Mouse (Mus musculus): Measurements from ENCODE around the gene Klf9.

DNA sequence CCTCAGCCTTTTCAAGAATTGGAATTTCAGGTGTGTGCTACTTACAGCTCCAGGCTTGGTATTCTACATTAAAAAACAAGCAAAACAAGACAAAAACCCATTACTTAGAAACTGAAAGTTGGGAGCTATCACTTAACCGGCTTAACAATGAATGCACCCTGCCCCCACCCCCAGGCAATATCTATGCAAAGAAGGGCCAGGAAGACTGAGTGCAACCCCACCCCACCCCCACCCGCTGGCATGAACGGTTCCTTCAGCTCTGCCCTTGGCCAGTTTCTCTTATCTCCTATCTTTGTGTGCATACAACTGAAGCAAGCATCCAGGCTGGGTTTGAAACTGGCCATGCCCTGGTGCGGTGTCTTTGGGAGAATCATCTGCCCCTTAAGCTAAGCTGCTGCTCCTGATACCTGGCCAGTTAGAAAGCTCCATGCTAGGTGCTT, 11.2 kb downstream of the Klf9 start:
- TF ChIP-seq CTCF (IDR thresholded peaks at IDR 0.05; ENCODE audit: extremely low read depth, insufficient read depth, insufficient read length, insufficient replicate concordance) (no peak), POLR2A (IDR thresholded peaks at IDR 0.05; ENCODE audit: low read depth, low read length) (no peak)

All from spleen, adult 2 months (tissue).